ENCODE assay signal across 15 mouse cellular contexts in the genomic region with DNA sequence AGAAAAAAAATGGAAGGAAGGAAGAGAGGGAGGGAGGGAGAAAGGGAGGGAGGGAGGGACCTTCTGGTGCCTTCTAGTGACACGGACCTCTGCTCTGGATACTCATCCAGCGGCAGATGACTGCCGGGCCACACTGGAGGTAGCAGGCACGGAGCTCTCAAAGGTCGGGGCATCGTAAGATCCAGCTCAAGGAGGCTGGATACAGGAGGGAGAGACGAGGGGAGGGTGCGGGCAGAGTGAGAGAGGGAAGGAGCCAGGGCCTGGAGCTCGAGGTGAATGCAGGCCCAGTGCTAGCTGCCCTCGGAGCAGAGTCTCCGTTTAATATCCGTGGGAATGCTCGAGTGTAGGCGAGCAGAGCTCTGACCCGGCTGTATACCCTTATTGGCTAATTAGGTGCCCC. TPM values are rescaled to one million over a fixed set of nuclear protein-coding genes. Genes with fewer than 3 reads are reported as not detected.
DNase-seq lines count a peak whose midpoint lies in the region; ATAC-seq and TF ChIP-seq lines count a peak whose summit lies in the region.
"Had no signal": no experiment of that assay in that cellular context is flagged by ENCODE, and none has a peak within 500 bp of the region (broad histone marks: within the 10 kb centered on the region; RNA-seq: fewer than 3 reads in every experiment).

No protein-coding gene starts in this region.

- DNase-seq in kidney, adult 2 months = peak; percentile 49
- DNase-seq in kidney, adult 8-10 months = no peak
- peak; percentile 82 for DNase-seq in midbrain, embryonic 11.5 days (ENCODE audit: low spot score, missing footprints)
- peak; percentile 35 for DNase-seq in kidney, postnatal 10 days
- no peak for DNase-seq in right cerebral cortex, adult 2 months (ENCODE audit: low spot score in 2 of 2)
- no peak for DNase-seq in frontal cortex, postnatal 10 days (ENCODE audit: low spot score in 2 of 2)
- DNase-seq: cerebellum, adult 11 months; cerebellum, postnatal 25 days; lung, adult 18-20 months had no signal

- peaks cover 37% of the 10 kb centered on the region for H3K4me1 ChIP-seq in kidney, adult 2 months (ENCODE audit: control insufficient read depth, insufficient read depth, low read length)
- H3K4me1 ChIP-seq in midbrain, embryonic 11.5 days (ENCODE audit: control insufficient read depth, insufficient read depth, low read length) = no peaks in the 10 kb centered on the region
- H3K4me1 ChIP-seq in midbrain, embryonic 13.5 days (replicated peaks) = 0 out of 2 replicates have a peak, but pooled peaks cover 8% of the 10 kb centered on the region
- peaks cover 51% of the 10 kb centered on the region for H3K4me1 ChIP-seq in limb, embryonic 13.5 days

- H3K27ac ChIP-seq in kidney, adult 2 months (ENCODE audit: insufficient read depth, low read depth, low read length) = no peak overlapping the region
- H3K27ac ChIP-seq in midbrain, embryonic 11.5 days (ENCODE audit: low read depth, low read length) = no peak overlapping the region
- H3K27ac ChIP-seq in midbrain, embryonic 13.5 days = no peak overlapping the region
- H3K27ac ChIP-seq in limb, embryonic 13.5 days = no peak overlapping the region
- H3K27ac ChIP-seq: embryonic facial prominence, embryonic 12.5 days; hindbrain, embryonic 14.5 days; neural tube, embryonic 15.5 days had no signal

- no peaks in the 10 kb centered on the region for H3K9me3 ChIP-seq in midbrain, embryonic 11.5 days (ENCODE audit: control insufficient read depth, low read length)
- no peaks in the 10 kb centered on the region for H3K9me3 ChIP-seq in midbrain, embryonic 13.5 days
- no peaks in the 10 kb centered on the region for H3K9me3 ChIP-seq in limb, embryonic 13.5 days
- H3K9me3 ChIP-seq: embryonic facial prominence, embryonic 12.5 days; G1E; neural tube, embryonic 15.5 days had no signal

- TF ChIP-seq POLR2A in kidney, adult 2 months (IDR thresholded peaks at IDR 0.05; ENCODE audit: low read depth, low read length) = no peak

- 56% methylated on average over 15 of the region's 15 CpGs for WGBS in kidney, adult 2 months
- WGBS in midbrain, embryonic 11.5 days = 66% methylated on average over 15 of the region's 15 CpGs
- 46% methylated on average over 15 of the region's 15 CpGs for WGBS in midbrain, embryonic 13.5 days
- 42% methylated on average over 15 of the region's 15 CpGs for WGBS in limb, embryonic 13.5 days

- H3K9ac ChIP-seq in midbrain, embryonic 11.5 days (ENCODE audit: low read length) = no peak overlapping the region
- H3K9ac ChIP-seq in midbrain, embryonic 13.5 days (replicated peaks) = no peak overlapping the region
- H3K9ac ChIP-seq in limb, embryonic 13.5 days = 0 out of 2 replicates have a peak overlapping the region, but pooled peaks have one; percentile 19
- H3K9ac ChIP-seq: embryonic facial prominence, embryonic 12.5 days; hindbrain, embryonic 14.5 days; neural tube, embryonic 15.5 days had no signal

- H3K36me3 ChIP-seq in kidney, adult 2 months (ENCODE audit: control insufficient read depth, insufficient read depth, low read length) = no peaks in the 10 kb centered on the region
- H3K36me3 ChIP-seq in midbrain, embryonic 11.5 days (ENCODE audit: control insufficient read depth, insufficient read depth, low read length) = no peaks in the 10 kb centered on the region
- no peaks in the 10 kb centered on the region for H3K36me3 ChIP-seq in midbrain, embryonic 13.5 days
- H3K36me3 ChIP-seq in limb, embryonic 13.5 days = no peaks in the 10 kb centered on the region
- H3K36me3 ChIP-seq: embryonic facial prominence, embryonic 12.5 days; G1E; neural tube, embryonic 15.5 days had no signal

- no peaks in the 10 kb centered on the region for H3K27me3 ChIP-seq in kidney, adult 2 months (replicated peaks; ENCODE audit: control insufficient read depth, insufficient read depth, low read length)
- no peaks in the 10 kb centered on the region for H3K27me3 ChIP-seq in midbrain, embryonic 11.5 days (ENCODE audit: control insufficient read depth, insufficient read depth, low read length)
- peaks cover 21% of the 10 kb centered on the region; the same call in 1 of the 2 replicates for H3K27me3 ChIP-seq in midbrain, embryonic 13.5 days
- peaks cover 26% of the 10 kb centered on the region for H3K27me3 ChIP-seq in limb, embryonic 13.5 days

- no peak for ATAC-seq in midbrain, embryonic 11.5 days (ENCODE audit: low FRiP score)
- no peak for ATAC-seq in midbrain, embryonic 13.5 days
- no peak for ATAC-seq in limb, embryonic 13.5 days (ENCODE audit: low FRiP score, low read depth)

- H3K4me2 ChIP-seq in midbrain, embryonic 11.5 days = no peak overlapping the region
- no peak overlapping the region for H3K4me2 ChIP-seq in midbrain, embryonic 13.5 days (replicated peaks)
- H3K4me2 ChIP-seq in limb, embryonic 13.5 days (replicated peaks) = no peak overlapping the region
- H3K4me2 ChIP-seq: embryonic facial prominence, embryonic 12.5 days; hindbrain, embryonic 14.5 days; neural tube, embryonic 15.5 days had no signal

- H3K4me3 ChIP-seq in kidney, adult 2 months (ENCODE audit: insufficient read depth, low read depth, low read length) = no peak overlapping the region
- no peak overlapping the region for H3K4me3 ChIP-seq in midbrain, embryonic 11.5 days (ENCODE audit: low read depth, low read length)
- no peak overlapping the region for H3K4me3 ChIP-seq in midbrain, embryonic 13.5 days (replicated peaks)
- no peak overlapping the region for H3K4me3 ChIP-seq in limb, embryonic 13.5 days
- H3K4me3 ChIP-seq: embryonic facial prominence, embryonic 12.5 days; neural tube, embryonic 15.5 days had no signal

- no peak for TF ChIP-seq CTCF in kidney, adult 2 months (conservative IDR thresholded peaks at IDR 0.05; ENCODE audit: insufficient read depth, insufficient read length, low read depth, low read length)

RNA-seq across cellular contexts. Expression of a gene that starts 28.9 kb away (rescaled TPM):
- polyA plus RNA-seq in kidney, adult 2 months (2012; rRNA removed) = 34.3 and 45.8 TPM in 2 replicates
- polyA plus RNA-seq in midbrain, embryonic 11.5 days (2014; fragmentation: Nextera tagmentation; extraction: Ambion mirVana) = 14.4 and 14.6 TPM in 2 replicates
- 3.6 and 4.4 TPM in 2 replicates for polyA plus RNA-seq in midbrain, embryonic 13.5 days (2015; fragmentation: Nextera tagmentation; extraction: Ambion mirVana)
- 18.7 and 19.7 TPM in 2 replicates for polyA plus RNA-seq in limb, embryonic 13.5 days (2015; fragmentation: Nextera tagmentation; extraction: Ambion mirVana)

Comparison
In these comparisons a context has a peak if more than half of its experiments do, and no peak if none do; other contexts are left out.
1. DNase-seq: peak in kidney, adult 2 months (single experiment), midbrain, embryonic 11.5 days (single experiment) and kidney, postnatal 10 days (single experiment); none in kidney, adult 8-10 months (0 of 2), right cerebral cortex, adult 2 months (0 of 2) and frontal cortex, postnatal 10 days (0 of 2).